Mouse (Mus musculus): ENCODE measurements around the gene Tssk6.

- TF ChIP-seq POLR2A (IDR thresholded peaks at IDR 0.05; ENCODE audit: low read depth, low read length) (no peak), CTCF (IDR thresholded peaks at IDR 0.05; ENCODE audit: borderline replicate concordance, insufficient read depth, low read length) (no peak)
These were observed 48.1 kb upstream of the Tssk6 start for GRCm38 (mm10) chr8:69853869-69854268.

Measured in embryonic fibroblast, embryonic 13.5 days (primary cell).